Mouse (Mus musculus): ENCODE measurements at regions not wholly inside any gene's neighbourhood (a gene's known extent, or its start where the extent isn't known, plus 50 kb on each side); places are given as distances from the start of the nearest gene placed in this dataset.

DNA sequence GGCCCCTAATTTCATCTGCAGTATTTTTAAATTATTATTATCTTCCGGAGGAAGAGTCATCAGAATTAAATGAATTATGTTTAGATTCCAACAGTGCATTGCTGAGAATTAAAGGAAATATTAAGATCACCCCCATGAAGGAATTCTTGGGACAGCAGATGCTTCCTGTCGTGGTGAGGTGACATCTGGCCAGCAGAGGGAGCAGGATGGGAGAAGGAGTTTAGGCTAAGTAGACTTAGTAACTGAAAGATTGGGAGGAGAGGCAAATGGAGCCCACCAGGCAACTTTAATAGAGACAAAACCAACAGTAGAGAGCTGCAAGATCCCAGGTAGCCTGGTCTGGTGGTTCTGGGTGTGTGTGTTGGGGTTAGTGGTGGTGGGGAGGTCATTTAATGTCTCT, 629.5 kb upstream of the Kirrel3 start:
- TF ChIP-seq CTCF (IDR thresholded peaks at IDR 0.05; ENCODE audit: low read depth) (peak; percentile 36), EP300 (IDR thresholded peaks at IDR 0.05; ENCODE audit: low read depth) (no peak)

Measured in liver, postnatal 0 days (tissue).